Mouse (Mus musculus) bone marrow macrophage, adult 2 months (primary cell): ENCODE measurements around the gene D230025D16Rik.

Source experiments
- CTCF ChIP-seq: IDR thresholded peaks from 2 replicates; pipeline ENCODE4 v1.5.1; 2012; ENCODE audit warnings: low read depth, mild to moderate bottlenecking, low read length, moderate library complexity
- POLR2A ChIP-seq: IDR thresholded peaks from 2 replicates; pipeline ENCODE4 v1.6.1; 2012; ENCODE audit warnings: mild to moderate bottlenecking, low read depth, low read length, borderline replicate concordance

DNA sequence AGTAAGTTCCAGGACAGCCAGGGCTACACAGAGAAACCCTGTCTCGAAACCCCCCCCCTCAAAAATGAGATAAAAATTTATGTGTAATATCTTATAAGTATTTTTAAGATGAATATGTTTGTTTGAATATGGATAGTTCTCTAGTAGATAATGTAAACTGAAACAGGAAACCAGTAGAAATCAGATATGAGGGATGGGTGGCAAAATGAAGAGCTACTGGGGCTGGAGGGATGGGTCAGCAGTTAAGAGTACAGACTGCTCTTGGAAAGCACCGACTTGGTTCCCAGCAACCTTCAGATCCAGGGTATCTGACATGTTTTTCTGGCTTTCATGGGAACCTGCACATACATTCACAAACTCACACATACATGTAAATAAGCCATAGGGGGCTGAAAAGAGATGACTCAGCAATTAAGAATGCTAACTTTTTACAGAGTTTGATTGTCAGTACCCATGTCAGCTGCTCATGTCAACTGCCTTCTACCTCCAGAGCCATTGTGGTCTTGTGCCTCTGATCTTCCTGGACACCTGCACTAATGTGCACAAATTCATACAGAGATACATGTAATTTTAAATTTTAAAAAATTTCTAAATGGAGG, 17.2 kb upstream of the D230025D16Rik start:
- TF ChIP-seq CTCF, result no peak
- TF ChIP-seq POLR2A, result no peak
